Mouse (Mus musculus): ENCODE measurements around the gene Gm20792.
"Not testable (repeated sequence)": the region's sequence is repeated elsewhere in the genome, so short reads cannot be mapped to it uniquely, and the experiment has no call there.

Gene Gm20792

DNA sequence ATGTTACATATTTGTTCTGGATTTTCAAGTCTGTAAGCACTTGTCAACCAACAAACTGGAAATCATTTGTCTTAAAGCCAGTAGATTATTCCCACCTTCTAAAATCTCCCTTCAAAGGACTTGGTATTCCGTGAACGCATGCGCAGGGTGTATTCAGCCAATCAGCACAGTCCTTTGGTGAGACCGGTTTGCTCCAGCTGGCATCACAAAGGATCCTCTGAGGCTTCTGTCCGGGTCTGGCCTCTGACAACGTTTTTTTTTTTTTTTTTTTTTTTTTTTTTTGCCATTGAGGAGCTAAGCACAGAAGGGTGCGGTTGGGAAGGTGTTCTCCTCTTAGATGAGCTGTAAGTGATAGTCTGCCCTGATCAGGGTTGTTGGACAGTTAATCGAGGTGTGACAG lies at the start of gene Gm20792:
Gene Gm20792, plus strand, starts transcription at position 301 of the 400 bp plus-strand sequence.
- not testable (repeated sequence) for DNase-seq (ENCODE audit: low spot score in 2 of 2)
